Mouse (Mus musculus) T-helper 2 cell (primary cell): ENCODE measurements around the gene Cap2.

ENCODE experiments used
- in situ Hi-C: fragments of 300-600 bp; cut with MboI, MseI; formaldehyde crosslinking; loops from one replicate; pipeline ENCODE4 v1.15.1; 2025; ENCODE audit warnings: high pct_unique_total_duplicates

Cap2 gene

DNA sequence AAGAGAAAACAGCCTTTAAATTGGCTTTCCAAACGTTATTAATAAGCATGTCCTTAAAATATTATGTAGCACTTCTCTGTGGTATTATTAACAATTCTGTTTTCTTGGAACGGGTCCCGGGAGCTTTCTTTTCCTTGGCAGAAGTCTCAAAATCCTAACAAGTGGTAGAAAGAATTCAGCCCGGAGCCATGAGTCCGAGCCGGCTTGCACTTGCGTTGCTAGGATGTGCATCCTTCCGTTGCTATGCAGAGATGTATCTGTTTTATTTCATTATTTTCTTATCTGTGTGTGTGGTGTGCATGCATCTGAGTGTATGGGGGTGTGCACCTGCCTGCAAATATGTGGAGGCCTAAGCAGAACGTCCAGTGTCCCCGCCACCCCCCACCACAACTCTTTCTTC lies 126.2 kb downstream of the Cap2 start:
- in situ Hi-C loops = loop anchor here (5.0 to 25.0 kb wide), 2 partner anchors 61 to 316 kb away; no protein-coding TSS in a partner anchor

DNA sequence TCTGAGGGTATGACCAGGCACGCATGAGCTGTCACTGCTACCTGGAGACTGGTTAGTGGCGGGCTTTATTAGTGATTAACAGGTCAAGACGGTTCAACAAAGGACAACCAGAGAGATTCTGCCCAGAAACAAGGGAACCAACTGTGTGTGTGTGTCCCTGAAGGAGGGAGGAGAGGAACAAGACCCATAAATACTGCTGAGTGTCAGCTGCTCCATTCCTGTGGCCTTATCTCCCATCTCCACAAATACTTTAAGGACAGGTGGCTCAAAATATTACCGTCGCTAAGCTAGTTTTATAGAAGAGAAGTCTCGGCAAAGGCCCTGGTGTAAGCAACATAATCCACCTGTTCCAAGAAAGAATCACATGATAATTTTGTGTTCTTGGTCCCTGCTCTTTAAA lies 127.7 kb downstream of the Cap2 start:
- in situ Hi-C loops = loop anchor here (5.0 to 25.0 kb wide), 2 partner anchors 62 to 317 kb away; no protein-coding TSS in a partner anchor

DNA sequence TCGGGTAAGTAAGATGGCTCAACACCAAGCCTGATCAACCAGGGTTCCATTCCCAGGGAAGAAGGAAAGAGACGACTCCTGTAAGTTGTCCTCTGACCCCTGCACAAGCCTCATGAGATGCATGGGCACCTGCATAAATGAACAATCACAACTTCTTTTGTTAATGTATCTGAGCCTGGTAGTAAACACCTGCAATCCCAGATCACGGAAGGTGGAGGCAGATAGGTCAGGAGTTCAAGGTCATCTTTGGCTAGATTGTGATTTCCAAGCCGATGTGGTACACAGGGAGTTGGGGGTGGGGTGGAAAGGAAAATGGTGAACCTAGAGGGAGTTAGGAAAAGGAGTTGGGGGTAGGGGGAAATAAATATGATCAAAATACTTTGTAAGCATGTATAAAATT lies 131.1 kb downstream of the Cap2 start:
- in situ Hi-C loops = loop anchor here (25.0 kb wide), 1 partner anchor 320 kb away; no protein-coding TSS in a partner anchor

DNA sequence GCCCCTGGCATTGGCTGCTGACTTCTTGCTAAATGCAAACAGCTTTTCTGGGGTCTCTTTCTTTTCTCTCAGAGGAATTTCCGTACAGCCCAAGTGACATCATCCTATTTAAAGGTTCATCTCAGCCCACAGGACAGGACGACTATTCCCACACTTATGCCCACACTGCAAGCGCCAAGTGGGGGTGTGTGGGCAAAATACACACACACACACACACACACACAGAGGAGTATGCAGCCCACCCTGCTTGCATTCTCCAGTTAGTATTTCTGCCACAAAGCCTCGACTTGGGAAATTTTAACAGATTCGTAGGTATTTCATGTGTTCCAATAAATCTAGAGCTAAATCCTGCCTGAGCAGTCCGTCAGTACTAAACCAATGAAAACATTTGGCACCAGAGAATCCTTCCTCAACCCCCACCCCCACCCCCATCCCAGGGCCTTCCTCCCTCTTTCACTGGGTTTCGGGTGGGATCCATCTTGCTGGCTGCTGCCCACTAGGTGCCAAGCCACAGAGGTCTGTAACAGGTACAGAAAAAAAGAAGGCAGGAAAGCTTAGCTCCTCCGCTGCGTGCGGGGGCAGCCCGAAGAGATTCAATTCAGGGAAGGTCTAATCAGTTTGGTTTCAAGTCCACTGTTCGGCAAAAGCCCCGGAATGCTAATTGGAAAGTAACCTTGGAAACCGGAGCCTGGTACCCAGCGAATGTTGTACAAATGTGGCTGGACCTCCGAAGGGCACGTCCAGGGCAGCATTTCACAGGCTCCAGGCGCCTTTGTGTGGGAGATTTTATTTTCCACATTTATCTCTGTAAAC lies 131.9 kb downstream of the Cap2 start:
- in situ Hi-C loops = loop anchor here (25.0 kb wide), 1 partner anchor 321 kb away; no protein-coding TSS in a partner anchor

DNA sequence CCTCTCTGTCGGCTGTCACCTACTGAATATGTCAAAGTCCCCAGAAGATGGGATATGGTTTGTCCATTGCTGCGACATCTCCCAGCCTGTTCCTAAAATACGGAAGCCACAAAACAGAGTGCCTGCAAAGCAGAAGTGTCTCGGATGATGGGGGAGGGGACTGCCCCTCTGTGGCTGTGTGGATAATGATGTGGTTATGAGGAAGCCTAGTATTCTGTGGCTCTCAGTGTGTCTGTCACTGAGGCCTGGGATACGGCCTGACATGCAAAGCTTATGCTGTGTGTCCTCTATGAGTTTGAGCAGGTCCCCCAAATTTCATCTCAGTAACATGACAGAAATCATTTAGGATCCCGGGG lies 132.5 kb downstream of the Cap2 start:
- in situ Hi-C loops = loop anchor here (25.0 kb wide), 1 partner anchor 322 kb away; no protein-coding TSS in a partner anchor

DNA sequence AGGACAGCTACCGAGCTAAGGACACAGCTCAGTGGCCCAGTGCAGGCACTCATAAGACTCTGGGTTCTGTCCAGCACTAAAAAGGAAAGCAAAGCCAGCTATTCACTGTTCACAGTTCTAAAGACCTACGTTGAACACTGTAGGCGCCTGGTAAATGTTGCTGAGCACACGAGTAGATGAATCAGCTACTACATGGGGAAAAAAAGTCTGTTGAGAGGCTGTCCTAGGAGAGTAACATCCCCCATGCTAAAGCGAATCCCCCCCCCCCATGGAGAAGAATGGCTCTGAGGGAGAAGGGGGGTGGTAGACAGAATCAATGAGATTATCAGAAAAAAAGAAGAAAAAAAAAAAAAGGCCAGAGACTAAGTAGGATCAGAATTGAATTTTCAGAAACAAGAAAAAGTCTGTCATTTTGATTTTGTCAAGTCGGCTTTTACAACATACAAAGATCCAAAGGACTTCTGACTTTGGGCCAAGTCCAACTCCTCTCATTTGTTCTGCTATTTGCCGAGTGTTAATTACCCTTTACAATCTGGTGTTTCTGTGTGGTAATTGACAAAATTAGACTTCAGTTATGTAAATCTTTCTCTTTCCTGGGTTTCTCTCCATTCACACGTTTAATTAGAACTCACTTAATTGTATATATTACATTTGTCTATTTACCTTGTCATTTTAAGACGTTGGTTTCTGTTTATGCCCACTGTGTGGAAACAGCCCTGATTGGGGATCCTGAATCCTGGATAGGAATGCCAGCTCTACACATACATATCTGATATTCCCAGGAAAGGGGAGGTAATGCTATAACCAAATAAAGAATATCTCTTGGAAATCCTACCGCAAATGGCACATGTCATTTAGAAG lies 139.2 kb downstream of the Cap2 start:
- in situ Hi-C loops = loop anchor here (25.0 kb wide), 1 partner anchor 329 kb away; no protein-coding TSS in a partner anchor

DNA sequence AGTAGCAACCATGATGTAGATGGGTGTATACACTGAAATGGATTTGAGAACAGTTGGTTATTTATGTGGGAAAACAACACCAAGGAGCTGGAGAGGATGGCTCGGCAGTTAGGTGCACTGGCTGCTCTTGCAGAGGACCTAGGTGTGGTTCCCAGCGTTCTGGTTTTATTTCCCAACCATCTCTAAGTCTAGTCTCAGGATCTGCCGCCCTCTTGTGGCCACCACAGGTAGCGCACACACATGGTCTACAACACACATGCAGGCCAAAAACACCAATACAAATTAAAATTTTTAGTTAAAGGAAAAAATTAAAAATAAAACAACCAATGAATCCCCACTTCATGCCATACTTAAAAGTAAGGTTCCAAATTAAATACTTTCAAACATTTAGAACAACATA lies 140.7 kb downstream of the Cap2 start:
- in situ Hi-C loops = loop anchor here (25.0 kb wide), 1 partner anchor 330 kb away; no protein-coding TSS in a partner anchor

DNA sequence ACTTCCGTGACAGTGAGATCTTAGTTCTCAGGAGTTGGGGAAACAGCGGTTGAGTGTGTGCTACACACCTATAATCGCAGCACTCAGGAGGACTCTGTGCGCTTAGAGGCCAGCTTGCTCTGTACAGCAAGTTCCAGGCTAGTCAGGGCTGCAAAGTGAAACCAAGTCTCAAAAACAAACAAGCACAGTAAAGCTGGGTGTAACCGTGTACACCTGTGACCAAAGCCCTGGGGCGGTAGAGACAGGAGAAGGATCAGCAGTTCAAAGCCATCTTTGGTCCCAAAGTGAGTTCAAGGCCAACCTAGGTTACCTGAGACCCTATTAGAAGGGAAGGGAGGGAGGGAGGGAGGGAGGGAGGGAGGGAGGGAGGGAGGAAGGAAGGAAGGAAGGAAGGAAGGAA lies 142.5 kb downstream of the Cap2 start:
- in situ Hi-C loops = loop anchor here (25.0 kb wide), 1 partner anchor 332 kb away; no protein-coding TSS in a partner anchor

DNA sequence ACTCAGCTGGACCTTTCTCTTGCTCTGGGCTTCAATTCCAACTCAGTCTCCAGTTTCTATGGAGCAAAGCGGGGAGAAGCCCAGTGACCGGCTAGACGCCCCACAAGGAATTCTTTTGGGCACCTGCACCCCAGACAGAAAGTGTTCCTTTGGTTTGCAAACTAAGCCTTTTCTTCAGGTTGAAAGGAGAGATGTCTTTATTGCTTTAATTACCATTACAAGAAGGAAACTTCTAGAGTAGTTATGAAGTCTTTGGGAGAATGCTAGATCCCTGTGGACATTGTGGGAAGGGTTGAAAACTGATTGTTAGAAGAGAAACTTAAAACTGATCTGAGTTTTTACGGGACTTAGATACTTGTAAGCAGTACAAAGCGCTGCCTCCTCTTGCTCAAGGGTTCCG lies 143.8 kb downstream of the Cap2 start:
- in situ Hi-C loops = loop anchor here (25.0 kb wide), 1 partner anchor 333 kb away; no protein-coding TSS in a partner anchor

DNA sequence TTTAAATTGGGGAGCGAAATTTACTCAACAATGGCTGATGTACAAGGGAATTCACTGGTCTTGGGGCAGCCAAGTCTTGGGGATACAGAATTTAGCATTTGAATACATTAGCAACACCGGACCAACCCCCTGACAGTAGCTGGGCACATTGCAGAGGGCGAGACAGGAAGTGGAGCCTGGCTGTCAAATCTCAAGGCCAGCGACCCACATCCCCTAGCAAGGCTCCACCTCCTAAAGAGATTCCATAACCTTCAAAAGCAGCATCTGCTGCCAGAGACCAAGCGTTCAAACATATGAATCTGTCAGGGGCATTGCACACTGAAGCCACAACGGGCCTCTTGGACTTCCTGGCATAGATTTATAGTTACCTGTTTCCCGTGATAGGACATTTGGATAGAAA lies 150.2 kb downstream of the Cap2 start:
- in situ Hi-C loops = no loop called here

DNA sequence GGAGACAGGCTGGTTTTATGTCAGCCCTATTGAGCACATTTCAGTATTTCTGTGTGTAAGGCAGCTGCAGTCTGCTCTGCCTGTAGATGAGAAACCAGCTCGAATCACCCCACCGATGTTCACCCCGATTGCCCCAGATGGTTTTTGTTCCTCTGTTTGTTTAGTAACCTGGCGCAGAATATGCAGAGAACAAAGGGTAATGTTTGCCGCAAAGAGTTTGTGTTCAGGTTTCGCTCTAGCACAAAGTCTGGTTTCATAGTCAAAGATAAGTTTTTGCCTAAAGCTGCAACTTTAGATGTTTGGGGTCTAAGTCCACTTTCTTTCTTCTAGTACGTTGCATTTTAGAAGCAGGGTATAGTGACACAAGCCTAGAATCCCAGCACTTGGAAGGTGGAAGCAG lies 151.0 kb downstream of the Cap2 start:
- in situ Hi-C loops = no loop called here

DNA sequence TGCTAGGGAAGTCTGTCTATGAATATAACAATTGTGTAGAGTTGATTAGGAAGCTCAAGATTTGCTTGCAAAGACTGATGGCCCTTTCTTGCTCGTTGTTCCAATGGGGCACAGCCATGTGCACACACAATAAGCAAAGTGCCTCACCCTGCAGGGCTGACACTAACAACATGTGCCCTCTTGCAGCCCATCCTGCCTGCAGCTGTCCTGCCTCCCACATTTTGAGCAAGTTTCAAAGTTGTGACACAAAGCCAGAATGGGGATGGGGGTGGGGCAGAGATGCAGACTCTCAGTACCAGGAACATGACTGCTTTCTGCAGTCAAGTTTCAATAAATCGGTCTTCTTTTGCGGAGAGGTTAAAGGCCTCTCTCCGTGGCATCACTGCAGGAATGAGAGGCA lies 152.0 kb downstream of the Cap2 start:
- in situ Hi-C loops = no loop called here

DNA sequence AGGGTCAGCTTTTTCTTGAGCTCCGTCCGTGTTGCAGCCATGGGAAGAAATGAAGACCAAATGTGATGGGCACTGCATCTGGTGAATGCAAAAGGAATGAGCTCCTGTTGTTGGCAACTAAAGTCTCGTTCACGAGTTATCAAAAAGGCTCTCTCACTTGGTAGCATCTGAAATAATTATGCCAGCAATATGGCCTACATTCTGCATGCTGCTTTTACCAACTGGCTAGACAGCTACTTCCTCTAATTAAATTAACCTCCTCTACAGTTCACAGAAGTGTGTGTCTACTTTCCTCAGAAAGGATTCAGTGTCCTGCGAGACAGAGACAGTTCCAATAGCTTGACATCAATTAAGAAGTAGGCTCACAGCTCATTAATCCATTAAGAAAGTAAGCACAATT lies 152.9 kb downstream of the Cap2 start:
- in situ Hi-C loops = no loop called here

DNA sequence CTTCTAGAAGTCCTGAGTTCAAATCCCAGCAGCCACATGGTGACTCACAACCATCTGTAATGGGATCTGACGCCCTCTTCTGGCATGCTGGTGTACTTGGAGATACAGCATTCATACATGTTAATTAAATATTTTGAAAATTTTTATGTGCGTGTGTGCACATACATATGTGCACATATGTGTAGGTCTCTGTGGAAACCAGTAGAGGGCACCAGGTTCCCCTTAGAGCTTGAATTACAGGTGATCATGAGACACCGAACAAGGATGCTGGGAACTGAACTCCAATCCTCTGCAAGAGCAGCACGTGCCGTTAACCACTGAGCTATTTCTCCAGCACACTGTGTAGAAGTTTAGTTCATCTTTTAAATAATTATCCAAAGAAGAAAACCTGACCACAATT lies 157.6 kb downstream of the Cap2 start:
- in situ Hi-C loops = no loop called here

DNA sequence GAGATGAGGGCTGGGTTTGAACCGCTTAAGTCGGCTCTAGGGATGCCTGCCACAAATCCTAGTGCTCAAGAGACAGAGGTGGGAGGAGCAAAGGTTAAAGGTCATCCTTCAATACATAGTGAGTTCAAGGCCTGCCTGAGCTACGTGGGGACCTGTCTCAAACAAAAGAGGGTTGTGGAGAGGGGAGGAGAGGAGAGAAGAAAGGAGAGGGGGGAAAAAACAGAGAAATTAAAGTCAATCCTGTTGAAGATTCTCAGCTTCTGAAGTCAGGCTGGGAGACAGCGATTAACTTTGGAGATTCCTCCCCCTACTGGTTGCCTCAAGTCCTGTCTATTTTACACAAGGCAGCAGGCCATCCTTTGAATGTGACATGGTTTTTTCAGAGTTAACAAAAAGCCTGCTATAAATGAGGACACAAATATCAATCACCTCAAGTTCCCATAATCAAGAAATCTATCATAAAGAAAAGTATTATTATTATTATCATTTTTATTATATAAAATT lies 161.9 kb downstream of the Cap2 start:
- in situ Hi-C loops = no loop called here

DNA sequence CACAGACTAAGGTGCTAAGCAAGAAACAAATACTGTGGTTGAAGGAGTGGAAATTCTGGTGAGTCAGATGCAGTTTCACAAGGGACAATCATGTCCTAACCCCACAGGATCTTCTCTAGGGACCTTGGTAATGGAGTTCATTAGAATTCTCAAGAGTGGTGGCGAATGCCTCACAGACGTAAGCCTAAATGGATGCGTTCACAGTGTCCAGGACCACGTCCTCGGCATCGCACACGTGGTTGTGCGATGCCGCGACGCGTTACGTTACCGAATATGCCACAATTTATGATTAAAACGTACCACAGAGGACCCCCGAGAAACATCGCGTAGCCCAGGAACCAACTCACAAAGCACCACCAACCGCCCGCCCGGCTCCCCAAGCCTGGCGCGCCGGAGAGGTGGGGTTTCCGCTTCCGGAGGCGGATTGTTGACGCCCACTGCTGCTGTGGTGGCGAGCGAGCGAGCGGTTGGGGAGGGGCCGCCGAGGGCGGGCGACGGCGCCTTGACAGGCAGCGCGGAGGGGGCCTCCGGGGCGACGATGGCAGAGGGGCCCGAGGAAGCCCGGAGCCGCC lies 167.5 kb downstream of the Cap2 start, which contains the start of gene Fam8a1:
Gene Fam8a1, plus strand, starts transcription at position 475 of the 572 bp plus-strand sequence.
- in situ Hi-C loops = no loop called here

DNA sequence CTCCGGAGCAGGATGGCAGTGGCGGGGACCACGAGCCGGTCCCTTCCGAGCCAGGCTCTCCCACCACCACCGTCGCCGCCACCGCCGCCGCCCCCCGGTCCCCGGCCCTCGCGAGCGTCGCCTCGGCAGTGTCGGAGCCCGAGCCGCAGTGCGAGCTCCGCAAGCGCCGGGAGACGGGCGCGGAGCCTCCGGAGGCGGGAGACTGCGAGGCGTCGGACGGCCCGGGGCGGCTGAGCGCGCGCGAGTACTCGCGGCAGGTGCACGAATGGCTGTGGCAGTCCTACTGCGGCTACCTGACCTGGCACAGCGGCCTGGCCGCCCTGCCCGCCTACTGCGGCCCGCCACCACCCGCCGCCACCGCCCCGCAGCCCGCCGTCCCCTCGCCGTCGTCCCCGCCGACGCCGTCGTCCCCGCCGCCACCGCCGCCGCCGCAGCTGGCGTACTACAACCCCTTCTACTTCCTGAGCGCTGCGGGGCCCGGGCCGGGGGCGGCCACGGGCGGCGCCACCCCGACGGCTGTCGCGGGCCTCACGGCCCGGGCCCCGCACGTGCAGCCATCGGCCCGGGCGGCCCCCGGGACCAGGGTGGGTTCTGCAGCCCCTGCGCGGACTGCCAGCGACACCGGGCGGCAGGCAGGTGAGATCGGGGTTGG lies 168.1 kb downstream of the Cap2 start:
- in situ Hi-C loops = no loop called here

DNA sequence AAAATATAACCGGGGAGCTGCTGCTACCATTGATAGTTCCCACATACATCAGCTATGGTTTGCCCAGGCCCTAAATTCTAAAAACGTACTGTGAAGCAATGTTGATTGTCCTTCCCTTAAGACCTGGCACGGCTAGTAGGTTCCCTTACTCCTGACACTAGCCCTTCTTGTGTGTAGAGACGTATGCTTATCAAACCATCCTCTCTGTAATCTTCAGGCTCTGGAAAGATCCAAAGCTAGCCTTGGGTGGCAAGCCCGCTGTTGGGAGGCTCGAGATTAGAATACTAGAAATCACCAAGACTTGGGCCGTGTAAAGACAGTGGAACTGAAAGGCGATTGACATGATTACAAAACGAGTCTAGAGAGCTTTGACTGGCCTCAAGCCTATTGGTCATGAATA lies 168.9 kb downstream of the Cap2 start:
- in situ Hi-C loops = no loop called here

DNA sequence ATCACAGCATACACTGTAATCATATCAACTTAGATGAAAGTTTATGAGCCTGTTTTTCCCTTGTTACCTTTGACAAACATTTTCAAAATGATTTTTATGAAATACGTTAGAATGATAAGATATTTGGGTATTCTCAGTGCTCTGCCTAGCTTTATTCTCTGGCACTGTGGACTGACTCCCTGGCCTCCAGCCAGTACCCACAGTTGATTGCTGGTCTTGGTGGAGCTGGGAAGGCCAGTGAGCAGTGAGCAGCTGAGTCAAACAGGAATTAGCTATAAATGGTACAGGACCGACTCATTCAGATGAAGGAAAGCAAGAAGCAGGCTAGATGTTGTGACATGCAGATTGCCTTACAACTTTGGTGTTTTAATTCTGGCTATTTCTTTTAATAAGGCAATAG lies 173.0 kb downstream of the Cap2 start:
- in situ Hi-C loops = no loop called here

DNA sequence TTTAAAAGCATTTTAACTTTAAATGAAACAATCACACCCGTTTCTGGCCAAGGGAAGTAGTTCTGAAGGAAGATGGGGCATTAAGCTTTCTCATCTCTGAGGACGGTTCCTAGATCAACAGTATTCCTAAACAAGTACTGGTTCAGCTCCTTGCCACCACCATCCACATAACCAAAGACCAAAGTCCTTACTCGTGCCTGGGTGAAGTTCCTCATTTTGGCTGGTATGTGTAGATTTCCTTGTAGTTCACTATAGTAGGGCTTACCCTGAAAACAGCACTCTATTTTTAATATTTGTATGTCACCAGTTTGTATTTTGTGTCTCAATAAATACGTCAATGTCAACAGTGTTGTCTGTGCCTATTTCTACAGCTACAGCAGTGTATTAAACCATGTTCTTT lies 176.1 kb downstream of the Cap2 start:
- in situ Hi-C loops = no loop called here

DNA sequence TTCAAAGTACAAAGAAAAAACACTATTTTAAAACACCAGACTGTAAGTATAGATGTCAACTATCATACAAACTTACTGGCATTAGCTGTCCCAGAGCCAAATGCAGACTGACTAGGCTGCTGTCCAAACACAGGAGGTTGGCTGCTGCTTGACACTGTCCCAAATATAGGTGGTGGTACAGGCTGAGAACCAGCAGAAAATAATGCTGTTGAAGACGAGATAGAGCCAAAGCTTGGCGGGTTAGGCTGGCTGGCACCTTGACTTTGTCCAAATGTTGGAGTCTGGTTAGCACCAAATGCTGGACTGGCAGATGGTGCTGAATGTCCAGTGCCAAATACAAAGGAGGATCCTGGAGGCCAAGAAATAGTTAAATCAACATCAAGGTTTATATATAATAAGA lies 181.3 kb downstream of the Cap2 start:
- in situ Hi-C loops = loop anchor here (5.0 kb wide), 1 partner anchor 34 kb away; no protein-coding TSS in a partner anchor
